Mouse (Mus musculus): ENCODE results near the gene Adad2. TPM values are rescaled to one million over a fixed set of nuclear protein-coding genes. Genes with fewer than 3 reads are reported as not detected.
A peak's percentile ranks its signal among the peaks of the same experiment; 100 is the strongest.

The Adad2 gene
- 0.15 TPM in 1 of 2 replicates, not detected in the other for polyA plus RNA-seq (2016; fragmentation: Nextera tagmentation; extraction: Ambion mirVana)

- no peak within 1 kb of the TSS for H3K4me3 ChIP-seq
- no peaks in the 10 kb centered on the region for H3K27me3 ChIP-seq
- H3K36me3 ChIP-seq: no peaks in the 10 kb centered on the region
- H3K9ac ChIP-seq (replicated peaks): no peak within 1 kb of the TSS; the same call in 1 of the 2 replicates
- no peak within 1 kb of the TSS for H3K27ac ChIP-seq (replicated peaks)
- no peaks in the 10 kb centered on the region for H3K4me1 ChIP-seq
- H3K4me2 ChIP-seq (replicated peaks): no peak within 1 kb of the TSS
- peaks cover 6% of the 10 kb centered on the region; the same call in 1 of the 2 replicates for H3K9me3 ChIP-seq
- no peak for ATAC-seq (ENCODE audit: low FRiP score, low read depth)
- WGBS: 85% methylated on average over 26 of the region's 26 CpGs
These were observed at the start of gene Adad2 for GRCm38 (mm10) chr8:119612471-119612870. Gene Adad2 (plus strand): TSS chr8:119612747.

- Histone ChIP-seq H3K36me3 (peaks cover 60% of the 10 kb centered on the region), H3K27me3 (no peaks in the 10 kb centered on the region), H3K9me3 (no peaks in the 10 kb centered on the region), H3K4me1 (peaks cover 3% of the 10 kb centered on the region; the same call in 1 of the 2 replicates), H3K9ac (replicated peaks) (no peak overlapping the region), H3K27ac (replicated peaks) (no peak overlapping the region), H3K4me2 (replicated peaks) (no peak overlapping the region), H3K4me3 (no peak overlapping the region)
- WGBS: 95% methylated on average over 14 of the region's 14 CpGs
- no peak for ATAC-seq (ENCODE audit: low FRiP score, low read depth)
These were observed 48.7 kb upstream of the Adad2 start for GRCm38 (mm10) chr8:119563849-119564251.

- H3K27ac ChIP-seq (replicated peaks): no peak overlapping the region
- no peak overlapping the region for H3K4me2 ChIP-seq (replicated peaks)
- H3K9ac ChIP-seq (replicated peaks): no peak overlapping the region
- ATAC-seq (ENCODE audit: low FRiP score, low read depth): no peak
- H3K4me1 ChIP-seq: no peaks in the 10 kb centered on the region
- 80% methylated on average over 11 of the region's 11 CpGs for WGBS
- peaks cover 60% of the 10 kb centered on the region for H3K36me3 ChIP-seq
- H3K4me3 ChIP-seq: no peak overlapping the region
- H3K9me3 ChIP-seq: no peaks in the 10 kb centered on the region
- no peaks in the 10 kb centered on the region for H3K27me3 ChIP-seq
These were observed 46.2 kb upstream of the Adad2 start for GRCm38 (mm10) chr8:119566367-119566766.

GRCm38 (mm10) chr8:119568251-119568650, 44.3 kb upstream of the Adad2 start:
- H3K27me3 ChIP-seq: no peaks in the 10 kb centered on the region
- no peak overlapping the region for H3K4me3 ChIP-seq
- H3K9me3 ChIP-seq: no peaks in the 10 kb centered on the region
- H3K27ac ChIP-seq (replicated peaks): no peak overlapping the region
- H3K36me3 ChIP-seq: peaks cover 42% of the 10 kb centered on the region
- H3K4me2 ChIP-seq (replicated peaks): no peak overlapping the region
- no peak overlapping the region for H3K9ac ChIP-seq (replicated peaks)
- peaks cover 5% of the 10 kb centered on the region for H3K4me1 ChIP-seq
- no peak for ATAC-seq (ENCODE audit: low FRiP score, low read depth)
- 90% methylated on average over 9 of the region's 9 CpGs for WGBS

GRCm38 (mm10) chr8:119568951-119569350, 43.6 kb upstream of the Adad2 start:
- H3K36me3 ChIP-seq: peaks cover 35% of the 10 kb centered on the region
- H3K27me3 ChIP-seq: no peaks in the 10 kb centered on the region
- H3K9me3 ChIP-seq: no peaks in the 10 kb centered on the region
- peaks cover 12% of the 10 kb centered on the region for H3K4me1 ChIP-seq
- ATAC-seq (ENCODE audit: low FRiP score, low read depth): no peak
- H3K4me3 ChIP-seq: no peak overlapping the region
- no peak overlapping the region for H3K27ac ChIP-seq (replicated peaks)
- 73% methylated on average over 7 of the region's 7 CpGs for WGBS
- no peak overlapping the region for H3K9ac ChIP-seq (replicated peaks)
- no peak overlapping the region for H3K4me2 ChIP-seq (replicated peaks)

- Histone ChIP-seq H3K9me3 (no peaks in the 10 kb centered on the region), H3K27ac (replicated peaks) (no peak overlapping the region), H3K27me3 (no peaks in the 10 kb centered on the region), H3K4me3 (no peak overlapping the region), H3K4me2 (replicated peaks) (no peak overlapping the region), H3K4me1 (peaks cover 15% of the 10 kb centered on the region), H3K9ac (replicated peaks) (no peak overlapping the region), H3K36me3 (peaks cover 28% of the 10 kb centered on the region)
- ATAC-seq (ENCODE audit: low FRiP score, low read depth): no peak
- WGBS: 35% methylated on average over 4 of the region's 4 CpGs
These were observed 42.7 kb upstream of the Adad2 start for GRCm38 (mm10) chr8:119569881-119570280.

- H3K9me3 ChIP-seq: no peaks in the 10 kb centered on the region
- WGBS: 95% methylated on average over 6 of the region's 6 CpGs
- H3K9ac ChIP-seq (replicated peaks): no peak overlapping the region
- no peak for ATAC-seq (ENCODE audit: low FRiP score, low read depth)
- no peak overlapping the region for H3K27ac ChIP-seq (replicated peaks)
- H3K27me3 ChIP-seq: peaks cover 6% of the 10 kb centered on the region
- no peak overlapping the region for H3K4me3 ChIP-seq
- H3K4me1 ChIP-seq: peaks cover 20% of the 10 kb centered on the region
- peaks cover 16% of the 10 kb centered on the region for H3K36me3 ChIP-seq
- no peak overlapping the region for H3K4me2 ChIP-seq (replicated peaks)
These were observed 41.4 kb upstream of the Adad2 start for GRCm38 (mm10) chr8:119571135-119571534.

- peaks cover 20% of the 10 kb centered on the region for H3K4me1 ChIP-seq
- 94% methylated on average over 4 of the region's 4 CpGs for WGBS
These were observed 40.1 kb upstream of the Adad2 start for GRCm38 (mm10) chr8:119572411-119572810.

GRCm38 (mm10) chr8:119574437-119575365, 37.8 kb upstream of the Adad2 start, which contains the start of the genes Hsdl1 and Dnaaf1:
Gene Hsdl1 (minus strand): TSS chr8:119575183.
Gene Dnaaf1 (plus strand): TSS chr8:119575235.
- Histone ChIP-seq H3K4me1 (peaks cover 20% of the 10 kb centered on the region), H3K9me3 (no peaks in the 10 kb centered on the region), H3K9ac (replicated peaks) (peak within 1 kb of the TSS; percentile 78), H3K27ac (replicated peaks) (peak within 1 kb of the TSS; percentile 75), H3K36me3 (no peaks in the 10 kb centered on the region), H3K4me2 (replicated peaks) (peak within 1 kb of the TSS; percentile 93), H3K27me3 (peaks cover 35% of the 10 kb centered on the region), H3K4me3 (peak within 1 kb of the TSS; percentile 86)
- ATAC-seq (ENCODE audit: low FRiP score, low read depth): peak; percentile 92
- WGBS: under 1% methylated on average over 73 of the region's 97 CpGs

More at GRCm38 (mm10) chr8:119572411-119572810, 40.1 kb upstream of the Adad2 start:
- ATAC-seq (ENCODE audit: low FRiP score, low read depth): no peak
- Histone ChIP-seq H3K4me3 (no peak overlapping the region), H3K27ac (replicated peaks) (no peak overlapping the region), H3K27me3 (peaks cover 18% of the 10 kb centered on the region), H3K36me3 (peaks cover 6% of the 10 kb centered on the region), H3K9ac (replicated peaks) (no peak overlapping the region), H3K9me3 (no peaks in the 10 kb centered on the region), H3K4me2 (replicated peaks) (no peak overlapping the region)

- no peak; the same call in 1 of the 2 replicates for ATAC-seq (ENCODE audit: low FRiP score, low read depth)
- peaks cover 20% of the 10 kb centered on the region for H3K4me1 ChIP-seq
- H3K9ac ChIP-seq (replicated peaks): peak overlapping the region; percentile 78
- peaks cover 36% of the 10 kb centered on the region for H3K27me3 ChIP-seq
- WGBS: 2% methylated on average over 15 of the region's 16 CpGs
- H3K9me3 ChIP-seq: no peaks in the 10 kb centered on the region
- H3K4me3 ChIP-seq: peak overlapping the region; percentile 86
- peak overlapping the region; percentile 75 for H3K27ac ChIP-seq (replicated peaks)
- peak overlapping the region; percentile 93 for H3K4me2 ChIP-seq (replicated peaks)
- H3K36me3 ChIP-seq: no peaks in the 10 kb centered on the region
These were observed 37.2 kb upstream of the Adad2 start for GRCm38 (mm10) chr8:119575366-119575726.

- Histone ChIP-seq H3K36me3 (no peaks in the 10 kb centered on the region), H3K27ac (replicated peaks) (no peak overlapping the region), H3K9me3 (no peaks in the 10 kb centered on the region), H3K27me3 (peaks cover 39% of the 10 kb centered on the region), H3K9ac (replicated peaks) (no peak overlapping the region), H3K4me1 (peaks cover 7% of the 10 kb centered on the region), H3K4me2 (replicated peaks) (no peak overlapping the region), H3K4me3 (no peak overlapping the region)
- no peak for ATAC-seq (ENCODE audit: low FRiP score, low read depth)
- 46% methylated on average over 13 of the region's 13 CpGs for WGBS
These were observed 33.5 kb upstream of the Adad2 start for GRCm38 (mm10) chr8:119579096-119579495.

- Histone ChIP-seq H3K4me3 (no peak overlapping the region), H3K9me3 (no peaks in the 10 kb centered on the region), H3K4me1 (peaks cover under 1% of the 10 kb centered on the region; the same call in 1 of the 2 replicates), H3K27me3 (peaks cover 38% of the 10 kb centered on the region), H3K9ac (replicated peaks) (no peak overlapping the region), H3K4me2 (replicated peaks) (no peak overlapping the region), H3K27ac (replicated peaks) (no peak overlapping the region), H3K36me3 (no peaks in the 10 kb centered on the region)
- WGBS: 84% methylated on average over 5 of the region's 5 CpGs
- ATAC-seq (ENCODE audit: low FRiP score, low read depth): no peak
These were observed 31.9 kb upstream of the Adad2 start for GRCm38 (mm10) chr8:119580441-119581161.
